Mouse (Mus musculus) lung, postnatal 36 days (tissue): ENCODE data around the gene Rmi2.
"Not testable (repeated sequence)": the region's sequence is repeated elsewhere in the genome, so short reads cannot be mapped to it uniquely, and the experiment has no call there.

Source experiments
- DNase-seq: peaks from one replicate; pipeline ENCODE4 v3.0.0; 2022; ENCODE audit warnings: mixed read lengths

Rmi2 gene

DNA sequence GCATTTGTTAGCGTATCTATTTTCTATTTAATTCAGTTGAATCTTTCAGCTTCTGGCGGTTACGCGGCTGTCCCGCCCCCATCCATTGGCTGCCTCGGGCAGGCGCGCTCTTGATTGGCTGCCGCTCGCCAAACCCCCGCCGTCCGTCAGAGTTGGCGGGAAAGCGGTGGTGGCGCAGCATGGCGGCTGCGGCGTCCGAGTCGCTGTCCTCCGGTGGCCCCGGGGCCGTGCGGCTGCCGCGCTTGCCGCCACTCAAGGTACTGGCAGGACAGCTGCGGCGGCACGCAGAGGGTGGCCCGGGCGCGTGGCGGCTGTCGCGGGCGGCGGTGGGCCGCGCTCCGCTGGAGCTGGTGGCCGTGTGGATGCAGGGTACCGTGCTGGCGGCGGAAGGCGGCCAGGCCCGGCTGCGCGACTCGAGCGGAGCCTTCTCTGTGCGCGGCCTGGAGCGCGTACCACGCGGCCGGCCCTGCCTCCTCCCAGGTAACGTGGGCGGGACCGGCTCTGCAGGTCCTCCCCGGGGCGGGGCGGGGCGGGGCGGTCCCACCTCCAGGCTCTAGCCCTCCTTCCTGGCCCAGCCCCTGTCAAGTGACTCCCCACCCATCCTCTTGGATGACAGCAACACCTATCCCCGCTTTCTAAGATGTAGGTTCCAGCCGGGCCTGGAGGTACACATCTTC, at the start of gene Rmi2:
Gene Rmi2 (plus strand): TSS at position 149 of the 677 bp plus-strand sequence.
- peak; percentile 90 for DNase-seq

DNA sequence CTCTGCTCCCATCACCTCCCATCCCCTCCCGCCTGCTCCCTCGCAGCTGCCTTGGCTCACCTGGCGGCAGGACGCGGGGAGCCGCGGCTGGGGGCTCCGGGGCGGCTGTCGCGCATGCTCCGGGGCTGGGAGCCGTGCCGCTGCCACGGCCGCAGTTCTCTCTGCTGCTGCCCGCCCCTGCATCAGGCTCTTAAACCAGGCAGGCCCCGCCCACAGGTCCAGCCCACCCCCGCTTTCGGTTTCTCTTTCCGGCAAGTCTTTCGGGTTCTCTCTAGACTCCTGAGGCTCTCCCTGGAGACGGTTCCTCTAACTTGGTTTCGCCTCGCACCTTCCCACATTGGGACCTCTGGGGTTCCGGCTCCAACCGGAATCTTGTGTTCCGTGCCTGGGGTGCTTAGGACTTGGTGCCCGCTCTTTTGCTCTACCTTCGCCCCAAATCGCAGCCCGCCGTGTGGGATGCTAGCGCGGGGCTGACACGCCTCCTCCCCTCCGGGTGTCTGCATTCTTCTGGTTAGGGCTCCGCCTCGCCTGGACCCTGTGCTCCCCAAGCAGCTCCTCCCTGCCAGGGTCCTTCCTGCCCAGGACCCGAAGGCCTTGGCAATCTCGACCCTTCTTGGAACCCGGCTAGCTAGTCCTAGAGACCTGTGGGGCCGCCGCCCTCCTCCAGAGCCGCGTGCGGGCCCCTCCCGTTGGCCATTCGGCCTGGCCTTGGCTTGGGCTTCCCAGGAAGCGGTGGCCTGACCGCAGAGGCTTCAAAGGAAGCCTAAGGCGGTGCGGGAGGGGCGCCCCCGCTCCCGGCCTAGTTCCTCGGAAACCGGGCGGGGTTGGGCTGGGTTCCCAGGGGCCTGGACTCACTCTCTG, 49.3 kb upstream of the Rmi2 start, which contains the start of gene Socs1:
Gene Socs1 (minus strand): TSS at position 166 of the 861 bp plus-strand sequence.
- peak; percentile 93 for DNase-seq

DNA sequence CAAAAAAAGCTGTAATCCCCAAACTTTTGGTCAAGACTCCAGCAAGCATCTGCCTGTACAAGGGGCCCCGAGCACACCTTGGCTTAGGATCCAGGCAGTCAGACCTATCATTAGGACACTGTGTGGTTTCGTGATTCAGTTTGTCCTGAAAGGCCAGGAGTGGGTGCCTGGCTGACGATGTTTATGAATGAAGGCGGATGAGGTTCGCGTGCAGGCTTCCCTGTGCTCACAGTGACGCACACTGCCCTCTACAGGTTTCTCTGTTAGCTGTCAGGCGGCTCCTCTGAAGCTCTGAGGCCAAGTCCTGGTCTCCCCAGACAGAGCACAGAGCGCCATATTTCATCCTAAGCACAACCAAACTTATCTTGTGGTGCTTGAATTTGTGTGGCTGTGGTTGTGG, 48.6 kb upstream of the Rmi2 start:
- DNase-seq = peak; percentile 95

DNA sequence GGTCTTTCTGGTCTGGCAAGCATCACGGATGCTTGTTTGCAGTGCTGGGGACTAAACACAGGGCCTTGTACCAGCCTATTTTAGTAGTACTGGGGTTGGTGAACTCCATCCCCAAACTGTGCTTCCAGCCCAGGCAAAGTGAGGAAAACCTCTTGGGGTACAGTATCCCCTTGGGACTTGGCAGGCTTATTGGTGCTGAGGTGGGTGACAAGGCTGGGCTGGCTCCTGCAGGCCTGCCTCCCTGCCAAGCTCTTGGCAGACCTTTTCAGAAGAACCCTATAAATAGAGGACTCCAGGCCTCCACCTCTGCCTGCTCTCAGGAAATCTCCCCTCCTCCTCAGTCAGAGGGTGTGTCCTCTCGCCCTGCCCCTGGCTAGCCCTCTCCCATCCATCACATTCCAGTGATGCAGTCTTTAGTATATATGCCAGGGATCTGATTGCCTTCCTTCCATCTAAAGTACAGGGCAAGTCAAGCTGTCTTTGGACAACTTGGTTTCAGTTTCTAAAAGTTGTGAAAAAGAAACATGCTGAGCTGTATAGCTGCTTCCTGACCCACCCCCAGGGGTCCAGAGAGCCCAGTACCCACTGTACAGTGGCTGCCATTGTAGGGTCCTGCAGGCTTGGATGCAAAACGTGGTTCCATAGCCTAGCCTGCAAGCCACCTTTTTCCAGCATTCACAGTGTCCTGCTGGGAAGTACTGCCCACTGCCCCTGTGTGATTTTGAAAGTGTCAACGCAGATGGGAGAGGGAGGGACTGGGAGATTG, 47.9 kb upstream of the Rmi2 start:
- no peak for DNase-seq

DNA sequence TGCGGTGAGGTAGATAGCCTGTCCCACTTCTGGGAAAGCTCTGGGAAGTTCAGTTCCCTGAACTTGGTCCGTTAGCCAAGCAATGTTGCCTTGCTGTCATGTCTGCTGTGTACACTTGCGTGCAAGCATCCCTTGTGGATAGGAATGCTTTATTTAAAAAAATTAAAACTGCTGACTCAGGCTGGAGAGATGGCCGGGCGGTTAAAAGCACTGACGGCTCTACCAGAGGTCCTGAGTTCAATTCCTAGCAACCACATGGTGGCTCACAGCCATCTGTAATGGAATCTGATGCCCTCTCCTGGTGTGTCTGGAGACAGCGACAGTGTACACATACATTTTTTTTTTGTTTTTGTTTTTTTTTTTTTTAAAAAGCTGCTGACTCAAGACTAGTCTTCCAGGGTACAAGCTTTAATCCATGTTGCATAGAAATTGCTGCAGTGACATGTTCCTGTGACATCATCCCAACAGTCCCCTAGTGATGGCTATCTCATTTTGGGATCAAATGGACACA, 47.3 kb upstream of the Rmi2 start:
- DNase-seq = no peak

DNA sequence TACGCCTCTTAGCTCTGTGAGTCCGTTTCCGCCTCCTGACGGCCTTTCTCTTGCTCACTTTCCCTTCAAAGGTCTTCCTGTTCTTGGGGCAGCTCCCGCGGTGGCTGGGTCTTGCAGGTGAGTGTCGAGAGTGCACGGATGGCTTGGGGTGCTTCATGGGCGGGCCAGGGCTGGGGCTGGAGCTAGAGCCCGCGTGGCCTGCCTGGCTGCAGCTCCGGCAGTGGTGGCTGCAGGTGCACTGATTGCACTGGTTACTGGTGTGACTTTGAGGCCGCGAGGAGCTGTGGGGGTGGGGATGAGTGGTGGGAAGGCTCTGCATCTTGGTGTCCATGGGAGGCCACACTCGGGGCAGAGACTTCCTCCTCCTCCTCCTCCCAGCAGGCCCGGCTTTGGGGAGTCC, 46.6 kb upstream of the Rmi2 start, which contains the start of gene Tnp2:
Gene Tnp2 (minus strand): TSS at position 390 of the 400 bp plus-strand sequence.
- DNase-seq = no peak

DNA sequence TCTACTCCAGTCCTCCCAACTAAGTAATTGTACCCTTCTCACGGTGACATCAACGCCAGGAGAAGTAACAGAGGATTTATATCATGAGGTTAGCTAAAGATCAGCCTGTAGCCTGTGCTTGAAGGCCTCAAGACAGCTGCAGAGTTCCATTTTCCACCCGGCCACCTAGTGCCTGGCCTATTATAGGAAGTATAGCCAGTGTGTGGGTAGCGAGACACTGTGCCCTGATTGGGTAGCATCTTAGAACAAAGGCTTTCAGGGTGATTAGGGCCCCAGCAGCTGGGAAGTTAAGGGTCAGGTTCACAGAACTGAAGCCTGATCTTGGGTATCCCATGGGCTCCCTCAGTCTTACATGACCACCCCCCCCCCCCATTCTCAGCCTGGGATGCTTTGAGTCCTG, 46.0 kb upstream of the Rmi2 start:
- no peak for DNase-seq

DNA sequence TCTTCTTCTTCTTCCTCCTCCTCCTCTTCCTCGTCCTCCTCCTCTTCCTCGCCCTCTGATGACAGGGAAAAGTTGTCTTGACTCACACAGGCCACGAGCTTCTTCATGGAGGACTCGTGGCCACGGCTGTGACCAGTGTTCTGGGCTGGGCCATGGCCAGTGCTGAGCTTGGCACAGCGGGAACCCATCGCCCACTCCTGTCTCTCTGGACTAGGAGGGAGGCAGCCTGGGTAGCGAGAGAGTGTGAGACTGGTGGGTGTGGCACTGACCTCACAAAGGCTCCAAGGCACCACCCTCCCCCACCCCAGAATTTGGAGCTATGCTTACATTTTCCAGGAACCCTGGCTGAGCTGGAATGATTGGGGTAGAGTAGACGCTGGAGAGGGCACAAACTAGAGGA, 44.2 kb upstream of the Rmi2 start, which contains the start of gene Prm3:
Gene Prm3 (minus strand): TSS at position 213 of the 400 bp plus-strand sequence.
- no peak for DNase-seq

DNA sequence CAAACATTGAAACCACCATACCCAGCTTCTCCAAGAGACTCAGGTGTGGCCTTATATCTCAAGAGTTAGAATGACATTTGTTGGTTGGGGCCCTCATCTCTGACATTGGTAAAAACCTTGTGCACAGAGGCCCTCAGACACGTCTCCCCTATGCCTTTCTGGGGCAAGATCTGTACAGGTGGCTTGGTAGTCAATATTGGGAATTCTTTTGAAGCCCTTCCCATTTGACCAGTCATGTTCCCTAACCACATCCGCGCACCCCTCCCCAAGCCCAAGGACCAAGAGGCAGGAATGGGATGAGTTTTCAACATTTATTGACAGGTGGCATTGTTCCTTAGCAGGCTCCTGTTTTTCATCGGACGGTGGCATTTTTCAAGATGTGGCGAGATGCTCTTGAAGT, 38.8 kb upstream of the Rmi2 start, which contains the start of gene Prm2:
Gene Prm2 (minus strand): TSS at position 101 of the 400 bp plus-strand sequence.
- no peak for DNase-seq

DNA sequence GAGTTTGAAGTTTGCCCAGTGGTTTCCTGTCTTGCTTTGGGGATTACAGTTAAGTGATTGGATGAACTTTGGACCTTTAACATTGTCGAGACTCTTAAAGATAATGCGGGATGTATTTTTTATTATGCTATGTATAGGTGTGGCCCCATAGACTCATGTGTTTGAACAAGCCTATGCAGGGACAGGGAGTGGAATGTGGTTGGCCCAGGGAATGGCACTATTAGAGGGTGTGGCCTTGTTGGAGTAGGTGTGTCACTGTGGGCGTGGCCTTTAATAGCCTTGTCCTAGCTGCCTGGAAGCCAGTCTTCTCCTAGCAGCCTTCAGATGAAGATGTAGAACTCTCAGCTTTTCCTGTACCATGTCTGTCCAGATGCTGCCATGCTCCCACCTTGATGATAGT, 32.4 kb upstream of the Rmi2 start:
- DNase-seq = not testable (repeated sequence)

DNA sequence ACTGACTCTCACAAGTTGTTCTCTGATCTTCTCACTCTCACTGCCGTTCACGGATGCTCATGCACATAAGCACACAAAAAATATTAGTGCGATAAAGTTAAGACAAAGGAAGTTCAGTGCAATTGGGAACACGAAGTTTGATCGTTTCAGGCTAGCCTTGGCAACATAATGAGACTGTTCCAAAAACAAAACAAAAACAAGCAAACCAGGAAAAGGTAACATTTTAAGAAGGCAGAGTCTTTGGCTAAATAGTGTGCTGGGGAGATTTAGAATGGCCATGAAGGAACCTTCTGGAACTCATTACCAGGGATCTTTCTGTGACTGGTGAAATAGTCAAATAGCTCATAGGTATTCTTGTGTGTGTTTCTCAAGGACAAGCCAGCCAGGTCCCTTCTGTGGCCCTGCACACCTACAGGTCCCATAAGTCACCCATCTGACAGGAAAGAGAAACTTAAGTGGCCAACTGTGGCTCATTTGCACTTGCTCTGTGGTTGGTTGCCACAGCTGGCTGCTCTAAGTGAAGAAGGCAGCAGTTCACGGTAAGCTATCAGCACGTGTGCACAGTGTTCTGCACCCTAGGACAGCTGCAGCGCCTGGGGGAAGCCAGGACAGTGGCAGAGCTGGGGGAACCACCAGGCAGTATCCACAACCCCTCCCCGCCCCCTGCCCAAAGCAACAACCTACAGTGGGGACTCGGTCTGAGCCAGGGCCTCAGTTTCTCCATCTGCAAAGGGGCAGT, 28.9 kb upstream of the Rmi2 start, which contains the start of gene Prm1:
Gene Prm1 (minus strand): TSS at position 51 of the 739 bp plus-strand sequence.
- no peak for DNase-seq

DNA sequence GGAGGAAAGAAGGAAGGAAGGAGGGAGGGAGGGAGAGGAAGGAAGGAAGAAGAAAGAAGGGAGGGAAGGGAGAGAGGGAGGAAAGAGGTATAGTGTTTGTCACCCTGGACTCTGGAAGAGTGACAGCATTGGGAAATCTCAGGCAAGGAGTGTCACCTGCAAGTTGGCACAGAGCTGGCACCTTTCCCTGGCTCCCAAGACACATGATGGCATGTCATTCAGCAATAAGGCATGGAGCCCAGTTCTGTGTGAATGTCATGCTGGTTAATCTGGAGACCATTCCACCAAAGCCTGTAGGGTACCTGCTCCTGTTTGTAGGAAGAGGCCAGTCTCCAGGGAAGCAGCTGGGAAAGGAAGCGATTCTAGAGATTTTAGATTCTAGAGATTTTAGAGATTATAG, 24.5 kb upstream of the Rmi2 start:
- no peak for DNase-seq

DNA sequence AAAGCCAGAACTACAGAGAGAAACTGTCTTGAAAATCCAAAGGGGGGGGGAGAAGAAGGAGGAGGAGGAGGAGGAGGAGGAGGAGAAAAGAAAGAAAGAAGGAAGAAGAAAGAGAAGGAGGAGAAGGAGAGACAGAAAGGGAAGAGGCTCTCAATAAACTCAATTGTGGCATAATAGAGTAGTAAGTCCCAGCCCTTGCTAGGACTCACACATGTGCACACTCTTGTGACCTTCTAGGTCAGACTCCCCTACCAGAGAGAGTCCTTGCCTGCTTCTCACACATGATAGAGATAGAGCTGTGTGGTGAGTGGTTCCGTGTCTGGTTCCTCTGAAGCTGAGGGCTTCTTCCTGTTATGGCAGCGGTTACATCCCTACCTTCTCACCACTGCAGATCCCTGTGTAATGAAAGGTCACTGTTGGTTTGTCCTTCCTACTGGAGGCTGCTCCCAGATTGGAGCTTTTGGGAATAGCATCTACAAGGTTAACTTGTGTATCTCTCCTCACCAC, 21.9 kb upstream of the Rmi2 start, which contains the start of gene Gm11172:
Gene Gm11172 (plus strand): TSS at position 51 of the 507 bp plus-strand sequence.
- DNase-seq = no peak

DNA sequence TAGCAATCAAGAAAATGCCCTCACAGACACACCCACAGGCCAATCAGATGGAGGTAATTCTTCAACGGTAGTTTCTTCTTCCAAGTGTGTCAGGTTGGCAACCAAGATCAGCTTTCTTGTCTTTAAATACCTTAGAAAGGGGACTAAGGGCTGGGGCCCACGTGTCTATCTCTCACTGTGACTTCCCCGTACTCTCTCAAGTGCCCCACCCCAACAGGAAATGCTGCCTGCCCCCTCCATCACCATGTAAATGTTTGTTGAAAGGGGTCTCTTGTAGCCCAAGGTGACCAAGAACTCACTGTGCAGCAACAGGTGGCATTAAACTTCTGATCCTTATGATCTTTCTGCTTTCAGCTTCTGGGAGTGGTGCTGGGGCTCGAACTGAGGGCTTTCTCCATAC, 21.1 kb upstream of the Rmi2 start:
- DNase-seq = no peak

DNA sequence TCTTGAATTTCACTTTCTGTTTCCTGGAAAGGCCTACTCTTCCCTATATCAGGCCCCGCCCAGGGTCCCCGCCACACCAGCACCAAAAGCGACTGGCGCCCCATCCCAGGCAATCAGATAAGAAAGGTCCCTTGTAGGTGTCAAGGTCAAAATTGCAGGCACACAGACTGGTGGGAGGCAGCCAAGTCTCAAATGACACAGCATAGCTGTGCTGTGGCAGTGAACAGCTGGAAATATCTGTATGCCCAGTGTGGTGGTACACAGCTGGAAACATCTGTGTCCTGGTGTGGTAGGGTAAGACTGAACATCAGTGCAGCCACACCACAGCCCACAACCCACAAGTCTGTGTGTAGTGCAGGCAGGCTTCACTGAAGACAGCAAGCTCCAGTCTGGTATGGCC, 20.0 kb upstream of the Rmi2 start:
- DNase-seq = peak; percentile 26

DNA sequence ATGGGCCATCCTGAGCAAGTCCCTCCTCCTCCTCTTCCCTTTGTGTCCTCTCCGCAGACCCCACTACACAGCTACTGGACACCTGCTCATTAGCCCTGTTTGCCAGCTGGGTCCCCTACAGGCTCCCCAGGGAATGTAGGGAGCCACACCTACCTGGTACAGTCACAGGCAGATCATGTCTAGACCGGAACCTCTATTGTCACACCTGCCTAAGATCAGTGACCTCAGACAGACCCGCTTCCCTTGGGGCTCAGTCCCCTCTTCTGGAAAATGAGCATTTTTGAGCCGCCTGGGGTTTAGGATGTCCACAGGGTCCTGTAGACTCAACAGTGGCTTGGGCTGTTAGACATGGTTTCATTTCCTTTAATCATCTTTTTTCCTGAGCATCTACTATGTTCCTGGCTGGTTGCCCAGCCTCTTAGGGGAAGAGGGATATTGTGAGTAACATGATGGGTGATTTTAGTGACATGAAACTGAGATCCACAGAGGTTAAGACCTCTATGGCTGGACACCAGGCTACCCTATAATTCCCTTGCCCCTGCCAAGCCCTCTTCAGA, 16.2 kb upstream of the Rmi2 start:
- DNase-seq = no peak

DNA sequence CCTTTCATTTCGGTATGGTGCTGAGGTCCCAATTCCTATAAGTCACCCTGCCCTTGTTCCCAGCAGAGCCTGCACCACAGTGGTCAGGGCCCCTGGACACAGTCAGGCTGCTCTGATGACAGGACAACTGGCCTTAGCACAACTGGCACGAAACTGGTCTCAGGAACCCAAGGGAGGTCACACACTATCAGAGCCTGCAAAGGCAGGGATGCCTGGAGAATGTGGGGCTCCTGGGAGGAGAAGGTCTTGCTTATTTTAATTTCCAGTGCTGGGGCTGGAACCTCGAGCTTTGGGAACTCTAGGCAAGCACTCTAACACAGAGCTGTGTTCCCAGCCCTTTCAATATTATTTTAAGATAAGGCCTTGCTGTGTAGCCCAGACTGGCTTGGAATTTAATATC, 14.9 kb upstream of the Rmi2 start:
- no peak for DNase-seq

DNA sequence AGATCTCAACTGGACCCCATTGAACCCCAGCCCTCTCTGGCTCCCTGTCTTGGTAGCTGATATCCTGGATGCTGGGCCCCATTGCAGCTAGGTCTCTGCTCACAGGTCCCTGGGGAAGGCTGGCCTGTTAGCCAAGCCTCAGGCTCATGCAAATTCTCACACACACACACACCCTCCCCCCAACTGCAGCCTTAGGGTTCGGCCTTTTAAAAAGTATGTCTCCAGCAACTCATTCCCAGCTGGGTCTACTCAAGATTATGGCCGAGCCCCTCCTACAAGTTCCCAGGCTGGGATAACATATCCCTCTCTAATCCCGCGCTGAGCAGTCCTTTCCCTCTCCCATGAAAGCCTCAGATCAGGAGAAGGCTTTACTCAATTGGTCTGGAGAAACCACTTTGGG, 13.5 kb upstream of the Rmi2 start:
- DNase-seq = no peak

DNA sequence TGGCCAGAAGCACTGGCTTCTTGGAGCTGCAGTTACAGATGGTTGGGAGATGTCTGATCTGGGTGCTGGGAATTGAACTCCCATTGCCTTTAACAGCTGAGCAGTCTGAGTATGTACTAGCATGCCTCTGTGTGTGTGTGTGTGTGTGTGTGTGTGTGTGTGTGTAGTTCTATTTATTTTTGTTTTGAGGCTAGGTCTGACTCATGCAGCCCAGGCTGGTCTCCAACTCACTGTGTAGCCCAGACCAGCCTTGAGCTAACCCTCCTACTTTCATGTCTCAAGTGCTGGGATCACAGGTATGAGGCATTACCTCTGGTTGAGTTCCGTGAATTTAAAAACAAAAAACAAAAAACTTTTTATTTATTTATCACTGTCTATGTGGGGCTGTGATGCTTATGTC, 10.3 kb upstream of the Rmi2 start:
- no peak for DNase-seq

DNA sequence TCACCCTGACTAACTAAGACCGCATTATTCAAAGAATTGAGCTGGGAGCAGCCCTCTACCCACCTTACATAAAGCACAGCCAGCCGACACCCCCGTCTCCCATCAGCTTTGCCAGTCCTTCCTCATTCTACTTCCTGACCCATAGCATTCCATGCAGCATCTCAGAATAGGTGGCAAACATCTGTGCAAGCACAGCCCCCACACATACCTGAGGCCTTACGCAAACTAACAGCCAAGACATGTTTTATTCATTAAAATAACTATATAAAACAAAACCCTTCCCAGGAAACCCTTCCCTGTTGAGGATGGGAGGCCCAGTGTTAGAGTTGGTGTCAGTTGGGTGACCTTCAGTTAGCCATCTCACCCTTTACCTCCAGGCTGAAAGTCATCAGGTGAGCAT, 9.0 kb upstream of the Rmi2 start:
- DNase-seq = no peak

DNA sequence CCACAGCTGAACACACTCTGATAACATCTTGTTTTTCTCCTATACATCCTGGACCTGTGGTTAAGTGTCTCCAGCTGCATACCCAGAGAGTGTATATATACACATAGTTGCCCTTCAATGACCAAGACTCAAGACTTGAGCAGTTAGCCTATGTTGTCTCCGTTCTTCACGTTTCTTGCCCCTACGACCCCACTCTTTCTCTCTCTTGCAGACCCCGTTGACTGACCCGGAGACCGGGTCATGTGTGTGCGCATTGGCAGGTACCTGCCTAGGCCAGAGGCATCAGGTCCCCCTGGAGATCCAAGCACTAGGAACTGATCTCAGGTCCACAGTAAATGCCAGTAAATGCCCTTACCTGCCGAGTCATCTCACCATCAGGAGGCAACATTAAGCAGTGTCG, 7.6 kb upstream of the Rmi2 start:
- no peak for DNase-seq
